Mouse (Mus musculus) ES-Bruce4 (cell line): ENCODE data around the gene Slc9a2. TPM values are rescaled to one million over a fixed set of nuclear protein-coding genes. Genes with fewer than 3 reads are reported as not detected.
"Not testable (repeated sequence)": the region's sequence is repeated elsewhere in the genome, so short reads cannot be mapped to it uniquely, and the experiment has no call there.

Experiments used
- H3K27ac ChIP-seq: 2 replicates; pipeline ENCODE4 v1.5.1; 2012; ENCODE audit warnings: low read length, inconsistent platforms; ENCODE audit not compliant: insufficient read depth
- H3K27me3 ChIP-seq: 2 replicates; pipeline ENCODE4 v1.6.1; 2012; ENCODE audit warnings: mild to moderate bottlenecking, low read length, inconsistent platforms; ENCODE audit not compliant: control insufficient read depth, poor library complexity, insufficient read depth, severe bottlenecking
- H3K36me3 ChIP-seq: 2 replicates; pipeline ENCODE4 v1.6.1; 2012; ENCODE audit warnings: inconsistent platforms, mild to moderate bottlenecking, low read length, moderate library complexity; ENCODE audit not compliant: control insufficient read depth, poor library complexity, insufficient read depth, severe bottlenecking
- H3K4me1 ChIP-seq: one replicate; pipeline ENCODE4 v1.8.1; 2011; ENCODE audit warnings: low read length; ENCODE audit not compliant: control insufficient read depth, insufficient read depth
- H3K4me3 ChIP-seq: 2 replicates; pipeline ENCODE4 v1.5.1; 2011; ENCODE audit warnings: low read depth, mild to moderate bottlenecking, low read length
- H3K9ac ChIP-seq: 2 replicates; pipeline ENCODE4 v1.6.1; 2012; ENCODE audit warnings: low read depth, mild to moderate bottlenecking, inconsistent platforms; ENCODE audit not compliant: poor library complexity, severe bottlenecking
- H3K9me3 ChIP-seq: replicated peaks from 2 replicates; pipeline ENCODE4 v1.6.1; 2012; ENCODE audit warnings: mild to moderate bottlenecking, low read length, inconsistent platforms; ENCODE audit not compliant: control insufficient read depth, poor library complexity, insufficient read depth, severe bottlenecking
- CTCF ChIP-seq: IDR thresholded peaks from one replicate; pipeline ENCODE4 v1.8.1; 2011; ENCODE audit warnings: low read depth, low read length
- EP300 ChIP-seq: IDR thresholded peaks from 2 replicates; pipeline ENCODE4 v1.6.1; 2011; ENCODE audit warnings: low read depth, low read length; ENCODE audit not compliant: insufficient read depth
- POLR2A ChIP-seq: IDR thresholded peaks from one replicate; pipeline ENCODE4 v1.8.1; 2011; ENCODE audit warnings: low read length; ENCODE audit not compliant: insufficient read depth
- polyA plus RNA-seq: library from polyadenylated mRNA; stranded (reverse); fragments of >200 nt; gene quantifications from 2 replicates; pipeline ENCODE4 v1.2.4, GENCODE M21; 2011; ENCODE audit warnings: low read depth; ENCODE audit not compliant: missing spikeins, insufficient read depth, insufficient read length

The Slc9a2 gene
- polyA plus RNA-seq, 1 experiment: not detected

DNA sequence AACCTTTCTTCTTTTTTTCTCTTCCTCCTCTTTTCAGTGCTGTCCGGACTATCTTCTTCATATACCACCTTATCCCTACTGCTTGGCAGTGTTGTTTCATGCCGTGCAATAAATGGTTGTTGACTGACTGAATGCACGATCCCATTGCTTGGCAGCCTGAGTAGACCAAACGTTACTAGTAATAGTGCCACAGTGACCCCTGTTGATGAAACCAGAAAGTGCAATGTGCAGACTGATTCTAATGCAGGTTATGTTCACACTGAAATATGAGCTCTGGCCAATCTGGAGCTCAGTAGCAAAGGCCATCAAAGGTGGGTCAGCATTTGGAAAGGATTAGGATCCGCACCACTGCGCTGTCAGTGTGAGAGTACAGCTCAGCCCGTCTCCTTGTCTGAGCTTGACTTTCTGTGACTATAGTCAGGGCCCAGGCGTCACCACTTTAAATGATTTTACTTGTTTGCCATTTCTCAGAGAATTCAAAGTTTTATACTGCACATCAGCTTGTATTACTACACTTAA is 22.3 kb upstream of the Slc9a2 start:
- no peak overlapping the region for H3K27ac ChIP-seq
- H3K4me3 ChIP-seq: no peak overlapping the region
- no peaks in the 10 kb centered on the region; the same call in 1 of the 2 replicates for H3K27me3 ChIP-seq
- no peaks in the 10 kb centered on the region for H3K36me3 ChIP-seq
- no peaks in the 10 kb centered on the region for H3K4me1 ChIP-seq
- TF ChIP-seq POLR2A: no peak
- no peak for TF ChIP-seq EP300
- TF ChIP-seq CTCF: no peak
- no peak overlapping the region for H3K9ac ChIP-seq
- H3K9me3 ChIP-seq: no peaks in the 10 kb centered on the region

DNA sequence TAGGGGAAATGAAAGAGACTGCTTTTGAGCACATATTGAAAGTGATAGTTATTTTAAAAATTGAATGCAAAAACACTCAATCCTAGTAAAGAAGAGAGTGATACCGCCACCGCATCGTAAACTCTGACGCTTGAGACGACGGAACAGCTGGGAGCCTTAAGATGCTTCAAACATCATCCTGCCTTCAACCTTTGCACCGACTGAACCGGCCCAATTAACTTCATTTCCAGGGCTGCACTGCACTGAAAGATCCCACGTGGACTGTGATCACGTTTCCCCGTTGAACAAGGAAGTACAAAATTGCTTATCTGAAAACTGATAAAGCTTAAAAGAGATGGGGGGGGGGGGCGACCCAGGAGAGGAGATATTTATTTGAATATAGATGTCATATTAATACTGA is 21.4 kb upstream of the Slc9a2 start:
- no peak overlapping the region for H3K27ac ChIP-seq
- no peak overlapping the region for H3K4me3 ChIP-seq
- no peaks in the 10 kb centered on the region for H3K9me3 ChIP-seq
- H3K27me3 ChIP-seq: no peaks in the 10 kb centered on the region; the same call in 1 of the 2 replicates
- no peaks in the 10 kb centered on the region for H3K4me1 ChIP-seq
- no peaks in the 10 kb centered on the region for H3K36me3 ChIP-seq
- H3K9ac ChIP-seq: no peak overlapping the region
- no peak for TF ChIP-seq EP300
- no peak for TF ChIP-seq CTCF
- TF ChIP-seq POLR2A: no peak

DNA sequence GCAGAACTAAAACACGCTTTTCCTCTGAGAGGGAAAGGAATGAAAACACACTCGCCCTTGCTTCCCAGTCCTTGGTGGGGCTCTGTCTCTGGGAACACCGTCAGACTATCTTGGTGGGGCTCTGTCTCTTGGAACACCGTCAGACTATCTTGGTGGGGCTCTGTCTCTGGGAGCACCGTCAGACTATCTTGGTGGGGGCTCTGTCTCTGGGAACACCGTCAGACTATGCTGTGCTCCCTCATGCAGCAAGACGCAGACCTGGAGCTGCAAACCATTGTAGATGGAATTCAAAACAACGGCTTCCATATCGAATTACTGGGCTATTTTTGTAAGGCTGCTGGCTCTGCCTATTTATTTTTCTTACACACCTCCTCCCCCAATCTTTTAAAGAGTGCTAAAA is 20.9 kb upstream of the Slc9a2 start:
- H3K9me3 ChIP-seq: no peaks in the 10 kb centered on the region
- H3K36me3 ChIP-seq: no peaks in the 10 kb centered on the region
- H3K27me3 ChIP-seq: no peaks in the 10 kb centered on the region
- no peak overlapping the region for H3K4me3 ChIP-seq
- TF ChIP-seq CTCF (no peak), POLR2A (no peak), EP300 (no peak)
- no peak overlapping the region for H3K27ac ChIP-seq
- H3K9ac ChIP-seq: no peak overlapping the region
- H3K4me1 ChIP-seq: no peaks in the 10 kb centered on the region

DNA sequence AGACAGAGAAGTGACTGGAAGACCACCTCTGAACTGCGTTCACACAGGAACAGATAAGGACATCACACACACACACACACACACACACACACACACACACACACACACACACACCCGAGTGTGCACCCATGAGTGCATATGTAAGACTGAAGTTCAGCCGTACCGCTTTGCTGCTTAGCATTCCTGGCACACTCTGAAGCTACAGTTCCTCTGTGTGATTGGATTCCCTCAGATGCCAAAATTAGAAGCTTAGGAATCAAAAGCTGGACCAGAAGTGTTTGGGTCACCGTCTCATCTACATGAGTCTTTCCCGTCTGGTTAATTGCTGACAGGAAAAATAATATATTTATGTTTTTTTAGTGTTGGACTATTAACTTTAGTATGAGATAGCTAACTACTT is 19.5 kb upstream of the Slc9a2 start:
- no peak overlapping the region for H3K9ac ChIP-seq
- H3K9me3 ChIP-seq: no peaks in the 10 kb centered on the region
- no peaks in the 10 kb centered on the region for H3K27me3 ChIP-seq
- no peak overlapping the region for H3K4me3 ChIP-seq
- no peaks in the 10 kb centered on the region for H3K4me1 ChIP-seq
- H3K36me3 ChIP-seq: no peaks in the 10 kb centered on the region
- TF ChIP-seq POLR2A (no peak), CTCF (no peak), EP300 (no peak)
- H3K27ac ChIP-seq: no peak overlapping the region

DNA sequence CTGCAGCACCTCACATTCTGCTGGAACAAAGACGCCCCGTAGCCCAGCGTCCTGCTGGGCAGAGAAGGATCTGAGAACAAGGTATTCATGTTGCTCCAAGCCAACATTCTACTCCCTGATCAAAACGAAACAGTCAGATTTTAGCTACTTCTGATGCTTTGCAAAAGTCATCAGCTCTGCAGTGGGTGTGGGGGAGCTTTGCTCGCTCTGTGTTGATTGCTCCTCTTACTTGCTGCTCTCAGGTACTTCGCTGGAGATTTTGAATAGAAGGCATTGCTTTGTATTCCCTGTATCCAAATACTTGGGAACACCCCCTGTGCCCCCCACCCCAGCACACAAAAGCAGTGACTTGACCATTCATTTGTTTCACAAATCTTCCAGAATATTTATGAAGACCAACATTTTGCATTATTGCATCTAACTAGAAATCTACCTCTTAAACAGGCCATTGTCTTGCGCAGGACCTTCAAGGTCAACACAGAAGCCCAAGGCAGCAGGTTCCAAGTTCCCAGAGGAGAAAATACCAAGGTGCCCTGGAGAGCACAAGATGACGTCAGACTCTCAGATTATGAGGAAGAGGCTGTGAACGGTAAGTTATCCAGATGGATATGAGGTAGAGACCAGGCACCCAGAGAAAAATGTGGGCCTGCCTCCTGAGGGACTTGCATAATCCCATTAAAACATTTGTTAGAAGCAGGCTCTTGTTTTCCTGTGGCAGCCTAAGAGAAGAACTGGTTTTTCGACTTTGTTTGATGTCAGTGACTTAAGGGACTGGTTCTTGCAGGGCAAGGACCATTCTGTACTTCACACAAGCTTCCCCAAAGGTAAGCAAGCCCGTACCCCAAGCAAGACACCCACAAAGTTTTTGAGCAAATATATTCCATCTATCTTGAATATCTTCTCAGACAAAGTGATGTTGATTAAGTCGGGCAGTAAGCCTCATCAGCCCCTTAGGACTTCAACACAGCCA is 14.7 kb upstream of the Slc9a2 start:
- Histone ChIP-seq H3K9ac (no peak overlapping the region), H3K4me3 (no peak overlapping the region), H3K27ac (no peak overlapping the region), H3K27me3 (no peaks in the 10 kb centered on the region), H3K4me1 (no peaks in the 10 kb centered on the region), H3K36me3 (no peaks in the 10 kb centered on the region), H3K9me3 (no peaks in the 10 kb centered on the region)
- TF ChIP-seq POLR2A: no peak
- no peak for TF ChIP-seq EP300
- TF ChIP-seq CTCF: no peak

DNA sequence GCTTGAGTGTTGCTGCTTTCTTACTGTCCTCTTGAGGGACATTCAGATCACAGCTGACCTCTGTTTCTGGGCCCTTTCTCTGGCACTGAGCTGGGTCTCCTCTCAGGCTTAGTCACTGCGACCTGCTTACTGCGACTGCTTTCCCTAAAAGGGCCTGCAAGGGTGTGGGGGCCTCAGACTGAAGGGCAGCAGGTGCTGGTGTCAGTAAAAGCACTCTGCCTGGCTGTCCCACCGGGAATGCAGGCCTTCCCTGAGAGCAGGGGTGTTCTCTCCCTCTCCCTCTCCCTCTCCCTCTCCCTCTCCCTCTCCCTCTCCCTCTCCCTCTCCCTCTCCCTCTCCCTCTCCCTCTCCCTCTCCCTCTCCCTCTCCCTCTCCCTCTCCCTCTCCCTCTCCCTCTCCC is 12.9 kb upstream of the Slc9a2 start:
- not testable (repeated sequence) for H3K9ac ChIP-seq, H3K27ac ChIP-seq, H3K4me3 ChIP-seq, H3K36me3 ChIP-seq, H3K27me3 ChIP-seq, H3K9me3 ChIP-seq, H3K4me1 ChIP-seq
